Mouse (Mus musculus) neural tube, embryonic 14.5 days (tissue): ENCODE data around the gene Olfr1451. TPM values are rescaled to one million over a fixed set of nuclear protein-coding genes. Genes with fewer than 3 reads are reported as not detected.
"Not testable (repeated sequence)": the region's sequence is repeated elsewhere in the genome, so short reads cannot be mapped to it uniquely, and the experiment has no call there.

Experiments used
- ATAC-seq: fragments of 200-750 bp; cut with Nextera tagmentation; 2 replicates; pipeline ENCODE4 v1.8.0; 2017; ENCODE audit warnings: low read depth, mild to moderate bottlenecking, moderate TSS enrichment, moderate library complexity
- H3K27ac ChIP-seq: fragments of 300-500 bp; sonication (generic); 2 replicates; pipeline ENCODE4 v1.5.1; 2014; ENCODE audit warnings: low read depth, mild to moderate bottlenecking, control low read depth, low read length, moderate library complexity, mixed read lengths
- H3K27me3 ChIP-seq: fragments of 300-500 bp; sonication (generic); 2 replicates; pipeline ENCODE4 v1.6.1; 2014; ENCODE audit warnings: low read length; ENCODE audit not compliant: control insufficient read depth, insufficient read depth
- H3K36me3 ChIP-seq: fragments of 300-500 bp; sonication (generic); 2 replicates; pipeline ENCODE4 v1.6.1; 2014; ENCODE audit warnings: low read length, mixed read lengths; ENCODE audit not compliant: control insufficient read depth, insufficient read depth
- H3K4me1 ChIP-seq: fragments of 300-500 bp; sonication (generic); 2 replicates; pipeline ENCODE4 v1.6.1; 2014; ENCODE audit warnings: low read length; ENCODE audit not compliant: control insufficient read depth, insufficient read depth
- H3K4me2 ChIP-seq: fragments of 300-500 bp; sonication (generic); 2 replicates; pipeline ENCODE4 v1.6.1; 2014; ENCODE audit warnings: mild to moderate bottlenecking, low read depth, low read length, control low read depth
- H3K4me3 ChIP-seq: fragments of 300-500 bp; sonication (generic); 2 replicates; pipeline ENCODE4 v1.5.1; 2014; ENCODE audit warnings: low read depth, low read length, control low read depth, mixed read lengths
- H3K9ac ChIP-seq: fragments of 300-500 bp; sonication (generic); replicated peaks from 2 replicates; pipeline ENCODE4 v1.6.1; 2014; ENCODE audit warnings: low read depth, mild to moderate bottlenecking, control low read depth, low read length, mixed read lengths
- H3K9me3 ChIP-seq: fragments of 300-500 bp; sonication (generic); 2 replicates; pipeline ENCODE4 v1.6.1; 2016; ENCODE audit warnings: low read length; ENCODE audit not compliant: control insufficient read depth
- WGBS: fragments of 180-500 bp; shearing (Covaris S2); extraction: QIAGEN DNeasy Blood & Tissue Kit; methylation state at CpG from one replicate; pipeline ENCODE4 v1.1.7; 2014; 5-methylcytosine and 5-hydroxymethylcytosine counted together
- polyA plus RNA-seq: library from polyadenylated mRNA; unstranded; fragments of >200 nt; fragmentation: Nextera tagmentation; extraction: Ambion mirVana; gene quantifications from 2 replicates; pipeline ENCODE4 v1.2.1, GENCODE M21; 2014

Olfr1451 gene
- not detected in 2 replicates for polyA plus RNA-seq

DNA sequence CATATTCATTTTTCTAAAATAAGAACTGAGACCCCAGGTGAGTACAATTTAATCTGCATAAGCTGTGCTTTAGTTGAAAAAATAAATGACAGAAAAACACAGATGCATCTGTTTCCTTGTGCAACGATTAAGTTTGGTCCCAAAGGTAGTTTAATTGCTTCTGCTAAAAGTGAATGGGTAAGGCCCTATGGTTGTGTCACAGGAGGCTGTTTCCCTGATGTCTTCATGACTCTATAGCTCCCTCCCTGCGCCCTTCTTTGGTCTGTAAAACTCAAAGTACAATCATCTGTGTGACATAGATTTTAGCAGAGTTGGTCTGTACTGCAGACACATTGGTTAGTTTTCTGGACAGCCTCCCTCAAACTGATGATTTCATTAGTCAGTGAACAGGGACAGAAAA lies at the start of gene Olfr1451:
Olfr1451 (plus strand) TSS at position 301 of the 400 bp plus-strand sequence.
- Histone ChIP-seq H3K4me3 (no peak within 1 kb of the TSS), H3K9ac (no peak within 1 kb of the TSS), H3K4me1 (no peaks in the 10 kb centered on the region), H3K27ac (no peak within 1 kb of the TSS), H3K4me2 (no peak within 1 kb of the TSS), H3K27me3 (no peaks in the 10 kb centered on the region), H3K36me3 (no peaks in the 10 kb centered on the region), H3K9me3 (no peaks in the 10 kb centered on the region)
- ATAC-seq: no peak
- 80% methylated on average over 2 of the region's 2 CpGs for WGBS

- no peaks in the 10 kb centered on the region for H3K27me3 ChIP-seq
Observed at GRCm38 (mm10) chr19:12949958-12950357, 44.9 kb upstream of the Olfr1451 start, which contains the start of gene Olfr1450. Olfr1450 (plus strand) TSS chr19:12950258.

DNA sequence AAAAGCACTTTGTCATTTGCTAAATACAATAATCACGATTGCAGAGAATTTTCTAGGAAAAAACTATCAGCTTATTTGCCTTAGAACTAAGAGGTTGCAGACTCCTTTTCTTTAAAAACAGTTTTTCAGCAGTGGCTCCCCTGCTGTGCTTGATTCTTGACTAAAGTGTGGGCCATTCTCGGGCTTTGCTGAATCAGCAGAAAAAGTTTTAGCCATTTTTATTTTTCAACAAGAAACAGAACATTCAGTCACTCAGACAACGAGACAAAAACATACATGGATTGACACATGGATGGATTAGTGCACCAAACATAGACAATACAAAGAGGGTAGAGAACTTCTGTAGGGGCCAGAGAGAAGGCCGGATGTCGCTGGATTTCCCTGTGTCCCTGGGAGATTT lies 24.7 kb upstream of the Olfr1451 start:
- not testable (repeated sequence) for H3K4me3 ChIP-seq, H3K4me2 ChIP-seq, H3K27ac ChIP-seq, ATAC-seq, H3K9ac ChIP-seq, H3K4me1 ChIP-seq, H3K27me3 ChIP-seq, H3K36me3 ChIP-seq, H3K9me3 ChIP-seq
- 88% methylated on average over 5 of the region's 5 CpGs for WGBS

More at GRCm38 (mm10) chr19:12949958-12950357, 44.9 kb upstream of the Olfr1451 start, which contains the start of gene Olfr1450:
- H3K4me1 ChIP-seq: no peaks in the 10 kb centered on the region
- WGBS: 92% methylated on average over 1 of the region's 1 CpGs
- no peak within 1 kb of the TSS for H3K4me3 ChIP-seq
- no peak within 1 kb of the TSS for H3K27ac ChIP-seq
- 0 out of 2 replicates have a peak, but pooled peaks cover 3% of the 10 kb centered on the region for H3K9me3 ChIP-seq
- no peak within 1 kb of the TSS for H3K9ac ChIP-seq
- H3K4me2 ChIP-seq: no peak within 1 kb of the TSS
- no peak for ATAC-seq
- no peaks in the 10 kb centered on the region for H3K36me3 ChIP-seq

- H3K4me3 ChIP-seq, H3K4me2 ChIP-seq, ATAC-seq, H3K27ac ChIP-seq, H3K36me3 ChIP-seq, H3K4me1 ChIP-seq, H3K9ac ChIP-seq, H3K9me3 ChIP-seq, H3K27me3 ChIP-seq: not testable (repeated sequence)
- 92% methylated on average over 4 of the region's 4 CpGs for WGBS
Observed at GRCm38 (mm10) chr19:12992316-12992715, 2.5 kb upstream of the Olfr1451 start.

GRCm38 (mm10) chr19:13028227-13028626 lies 33.4 kb downstream of the Olfr1451 start, which contains the start of gene Olfr1453:
Olfr1453 (minus strand) TSS chr19:13028327.
- 60% methylated on average over 1 of the region's 1 CpGs for WGBS
- H3K27ac ChIP-seq: no peak within 1 kb of the TSS
- no peak for ATAC-seq
- H3K9me3 ChIP-seq: no peaks in the 10 kb centered on the region; the same call in 1 of the 2 replicates
- no peaks in the 10 kb centered on the region for H3K36me3 ChIP-seq
- H3K4me1 ChIP-seq: no peaks in the 10 kb centered on the region
- no peaks in the 10 kb centered on the region for H3K27me3 ChIP-seq
- no peak within 1 kb of the TSS for H3K4me3 ChIP-seq
- no peak within 1 kb of the TSS for H3K9ac ChIP-seq
- H3K4me2 ChIP-seq: no peak within 1 kb of the TSS

Other genes starting within 250 kb of the Olfr1451 start
- gene Cntf, start 229.4 kb upstream of the Olfr1451 start, polyA plus RNA-seq: 0.42 and 1.3 TPM in 2 replicates
- 9.1 and 11.7 TPM in 2 replicates for gene Zfp91, start 198.9 kb upstream of the Olfr1451 start, polyA plus RNA-seq
- 0.75 and 1.6 TPM in 2 replicates for gene Lpxn, start 198.8 kb upstream of the Olfr1451 start, polyA plus RNA-seq
- not detected in 2 replicates for gene Gm5244, start 148.3 kb upstream of the Olfr1451 start, polyA plus RNA-seq
- not detected in 2 replicates for gene Olfr1444, start 137.7 kb upstream of the Olfr1451 start, polyA plus RNA-seq
- gene Olfr1445, start 111.2 kb upstream of the Olfr1451 start, polyA plus RNA-seq: not detected in 2 replicates
- not detected in 2 replicates for gene Olfr1446, start 101.5 kb upstream of the Olfr1451 start, polyA plus RNA-seq
- gene Olfr1447, start 91.3 kb upstream of the Olfr1451 start, polyA plus RNA-seq: not detected in 2 replicates
- not detected in 2 replicates for gene Olfr1448, start 70.6 kb upstream of the Olfr1451 start, polyA plus RNA-seq
- not detected in 2 replicates for gene Olfr1449, start 64.2 kb upstream of the Olfr1451 start, polyA plus RNA-seq
- not detected in 2 replicates for gene Olfr1450, start 44.8 kb upstream of the Olfr1451 start, polyA plus RNA-seq
- gene Olfr1453, start 33.3 kb downstream of the Olfr1451 start, polyA plus RNA-seq: not detected in 2 replicates
- gene Olfr1454, start 65.6 kb downstream of the Olfr1451 start, polyA plus RNA-seq: not detected in 2 replicates
- gene Olfr1457, start 102.9 kb downstream of the Olfr1451 start, polyA plus RNA-seq: not detected in 2 replicates
- gene Olfr1458, start 111.8 kb downstream of the Olfr1451 start, polyA plus RNA-seq: not detected in 2 replicates
- not detected in 2 replicates for gene Olfr1459, start 154.5 kb downstream of the Olfr1451 start, polyA plus RNA-seq
- not detected in 2 replicates for gene Olfr1461, start 168.0 kb downstream of the Olfr1451 start, polyA plus RNA-seq
- gene Olfr1462, start 190.7 kb downstream of the Olfr1451 start, polyA plus RNA-seq: not detected in 2 replicates
- gene Olfr1463, start 236.3 kb downstream of the Olfr1451 start, polyA plus RNA-seq: not detected in 2 replicates